Mouse (Mus musculus) left cerebral cortex, adult 2 months (tissue): Measurements from ENCODE around the gene Atp1a2. TPM values are rescaled to one million over a fixed set of nuclear protein-coding genes. Genes with fewer than 3 reads are reported as not detected.

Experiments used
- DNase-seq, 2 experiments: peaks; one replicate each; pipeline ENCODE4 v3.0.0; 2021 to 2022; ENCODE audit warnings: low spot score in 2 of 2, mixed read lengths in 1 of 2; ENCODE audit errors: extremely low spot score in 1 of 2
- H3K27ac ChIP-seq: fragments of 200-600 bp; 2 replicates; pipeline ENCODE4 v1.8.1; 2022
- H3K4me3 ChIP-seq: fragments of 200-600 bp; 2 replicates; pipeline ENCODE4 v1.8.1; 2022
- CTCF ChIP-seq: fragments of 200-600 bp; IDR thresholded peaks from 2 replicates; pipeline ENCODE4 v1.8.1; 2022; ENCODE audit warnings: antibody characterized with exemption, mild to moderate bottlenecking, moderate library complexity
- intact Hi-C: fragments of 180-260 bp; cut with DNase I; formaldehyde crosslinking; loops from one replicate; pipeline ENCODE4 v1.15.1; 2025
- total RNA-seq, 2 experiments: library from RNA; stranded (reverse); gene quantifications; 2 replicates each; pipeline ENCODE4 v1.2.3; 2021

Gene Atp1a2
- total RNA-seq, 2 experiments from 2014 or later = 628 to 676 TPM

DNA sequence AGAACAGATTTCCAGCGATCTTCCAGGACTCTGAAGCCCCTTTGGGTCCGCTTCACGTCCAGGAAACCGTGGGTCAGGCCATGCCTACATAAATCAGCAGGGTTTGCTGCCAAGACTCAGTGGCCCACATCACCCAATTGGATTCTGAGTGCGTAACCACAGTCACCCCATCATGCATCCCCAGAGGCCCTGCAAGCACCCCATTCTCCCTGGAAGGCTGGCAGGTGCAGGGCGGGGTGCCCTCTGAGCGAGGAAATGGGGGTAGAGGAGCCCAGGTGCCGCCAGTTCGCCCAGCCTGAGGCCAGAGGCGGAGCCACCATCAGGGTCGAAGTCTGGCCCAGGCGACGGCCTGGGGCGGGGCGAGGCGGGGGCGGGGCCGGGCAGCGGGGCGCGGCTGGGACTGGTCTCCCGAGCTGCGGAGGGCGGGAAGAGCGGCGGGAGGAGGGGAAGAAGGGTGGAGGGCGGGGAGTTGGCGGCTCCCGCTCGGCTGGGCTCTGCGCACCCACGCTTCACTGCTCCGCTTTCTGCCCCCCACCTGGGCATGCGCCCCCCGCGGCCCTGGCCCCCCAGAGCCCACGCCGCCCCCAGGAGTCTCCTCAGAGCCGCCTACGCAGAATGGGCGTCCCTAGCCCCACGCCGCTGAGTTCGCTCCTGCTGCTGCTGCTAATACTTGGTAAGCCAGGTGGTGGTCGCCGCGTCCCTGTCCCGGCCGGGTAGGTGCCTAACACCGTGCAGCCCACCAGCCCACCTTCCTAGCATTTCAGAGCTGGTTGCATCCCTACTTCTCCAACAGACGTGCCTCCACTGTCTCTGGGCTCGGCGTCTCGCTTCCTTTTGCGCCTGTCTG is 14.3 kb upstream of the Atp1a2 start:
- peak overlapping the region; percentile 100 for H3K27ac ChIP-seq
- peak; percentile 78 to 83 for DNase-seq
- no peak; the same call in 1 of the 2 replicates for TF ChIP-seq CTCF
- peak overlapping the region; percentile 87 for H3K4me3 ChIP-seq
- intact Hi-C loops = loop anchor here (1.0 to 5.0 kb wide), 3 partner anchors 17 to 265 kb away; partner anchors contain the start of genes Dcaf8 and Kcnj9

GRCm38 (mm10) chr1:172311248-172311906 is 13.5 kb upstream of the Atp1a2 start:
- intact Hi-C loops = loop anchor here (5.0 kb wide), 1 partner anchor 264 kb away; no protein-coding TSS in a partner anchor
- Histone ChIP-seq H3K27ac (peak overlapping the region; percentile 100), H3K4me3 (peak overlapping the region; percentile 87)
- DNase-seq = peak in 1 of 2 experiments; percentile 56
- no peak for TF ChIP-seq CTCF

DNA sequence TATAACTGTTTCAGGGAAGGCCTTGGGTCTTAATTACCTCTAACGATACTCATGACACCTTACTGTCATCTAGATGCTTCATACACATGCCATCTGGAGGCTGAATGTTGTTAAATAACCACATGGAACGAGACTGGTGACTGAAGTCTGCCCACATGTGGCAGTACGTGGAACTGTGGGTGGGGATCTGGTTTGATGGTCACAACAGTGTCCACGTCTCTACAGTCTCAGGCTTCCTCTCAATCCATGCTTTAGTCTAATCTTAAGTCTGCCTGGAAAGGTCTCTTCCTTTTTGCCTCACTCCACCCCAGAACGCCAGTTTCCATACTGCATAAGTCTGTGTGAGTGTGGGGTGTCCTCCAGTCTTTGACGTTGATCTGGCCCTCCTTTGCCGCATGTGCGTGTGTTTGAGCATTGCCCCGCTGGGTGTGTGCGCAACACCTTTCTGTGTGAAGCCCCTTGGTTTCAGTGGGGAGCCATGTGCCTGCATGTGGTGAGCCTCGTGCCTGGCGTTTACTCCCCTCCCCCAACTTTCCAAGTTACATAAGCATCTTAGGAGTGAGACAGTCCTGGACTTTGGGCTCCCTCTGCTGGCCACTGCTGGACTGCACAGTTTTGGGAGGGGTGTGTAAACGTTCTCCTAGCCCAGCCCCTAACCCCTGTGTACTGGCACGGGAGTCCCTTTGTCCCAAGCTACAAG is 12.0 kb upstream of the Atp1a2 start:
- intact Hi-C loops = loop anchor here (1.0 to 5.0 kb wide), 6 partner anchors 28 to 263 kb away; partner anchors contain the start of gene Pea15a
- H3K4me3 ChIP-seq = peak overlapping the region; percentile 28
- H3K27ac ChIP-seq = peak overlapping the region; percentile 100
- TF ChIP-seq CTCF = peak; percentile 69
- peak; percentile 87 to 90 for DNase-seq

- H3K27ac ChIP-seq = peak overlapping the region; percentile 70
- DNase-seq = no peak
- no peak for TF ChIP-seq CTCF
- intact Hi-C loops = no loop called here
- H3K4me3 ChIP-seq = no peak overlapping the region
Observed at GRCm38 (mm10) chr1:172308409-172308808, 10.5 kb upstream of the Atp1a2 start.

GRCm38 (mm10) chr1:172307936-172308335 is 10.1 kb upstream of the Atp1a2 start:
- DNase-seq = no peak
- intact Hi-C loops = loop anchor here (2.0 kb wide), 1 partner anchor 27 kb away; no protein-coding TSS in a partner anchor
- TF ChIP-seq CTCF = no peak
- H3K4me3 ChIP-seq = no peak overlapping the region
- peak overlapping the region; percentile 70 for H3K27ac ChIP-seq

DNA sequence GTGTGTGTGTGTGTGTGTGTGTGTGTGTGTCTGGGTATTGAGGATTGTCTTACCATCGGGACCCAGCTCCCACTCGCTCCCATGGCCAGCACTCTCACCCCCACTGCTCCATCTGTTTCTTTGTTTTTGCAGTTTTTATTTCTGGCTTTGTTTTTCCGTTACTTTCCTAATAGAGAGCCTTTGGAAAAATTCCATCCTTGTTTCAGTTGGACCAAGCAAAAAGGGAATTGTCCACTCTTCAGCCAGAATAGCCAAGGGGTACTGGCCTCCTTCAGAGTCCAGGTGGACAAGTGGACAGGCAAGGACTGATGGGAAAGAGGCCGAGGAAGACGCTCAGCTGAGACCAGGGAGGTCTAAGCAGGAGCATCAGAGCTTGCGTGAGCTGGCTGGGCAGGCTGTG is 9.0 kb upstream of the Atp1a2 start:
- Histone ChIP-seq H3K4me3 (no peak overlapping the region), H3K27ac (peak overlapping the region; percentile 69)
- DNase-seq = no peak
- intact Hi-C loops = loop anchor here (2.0 kb wide), 1 partner anchor 26 kb away; no protein-coding TSS in a partner anchor
- no peak for TF ChIP-seq CTCF

- Histone ChIP-seq H3K27ac (peak overlapping the region; percentile 53; the same call in 1 of the 2 replicates), H3K4me3 (no peak overlapping the region)
- intact Hi-C loops = loop anchor here (2.0 kb wide), 1 partner anchor 25 kb away; no protein-coding TSS in a partner anchor
- no peak for DNase-seq
- no peak for TF ChIP-seq CTCF
Observed at GRCm38 (mm10) chr1:172306196-172306595, 8.3 kb upstream of the Atp1a2 start.

GRCm38 (mm10) chr1:172305635-172306034 is 7.8 kb upstream of the Atp1a2 start:
- H3K4me3 ChIP-seq = no peak overlapping the region
- DNase-seq = no peak
- TF ChIP-seq CTCF = peak; percentile 39
- intact Hi-C loops = loop anchor here (2.0 kb wide), 1 partner anchor 25 kb away; no protein-coding TSS in a partner anchor
- H3K27ac ChIP-seq = peak overlapping the region; percentile 53

DNA sequence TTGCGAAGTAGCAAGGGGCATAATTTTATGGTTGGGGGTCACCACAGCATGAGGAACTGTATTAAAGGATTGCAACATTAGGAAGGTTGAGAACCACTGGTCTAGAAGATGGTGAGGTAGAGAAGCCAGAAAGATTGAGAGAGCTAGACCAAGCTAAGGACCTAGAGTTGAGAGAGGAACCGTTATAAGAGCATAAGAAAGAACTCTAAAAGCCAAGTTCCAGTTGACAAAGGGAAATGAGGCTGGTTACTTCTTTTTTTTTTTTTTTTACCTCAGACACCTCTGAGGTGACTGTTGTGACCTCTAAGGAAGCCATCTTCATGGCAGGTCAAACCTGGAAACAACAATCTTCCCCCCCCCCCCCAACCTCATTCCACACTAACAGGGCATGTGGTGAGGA is 7.3 kb upstream of the Atp1a2 start:
- intact Hi-C loops = no loop called here
- Histone ChIP-seq H3K27ac (0 out of 2 replicates have a peak overlapping the region, but pooled peaks have one; percentile 40), H3K4me3 (no peak overlapping the region)
- DNase-seq = no peak
- no peak for TF ChIP-seq CTCF

GRCm38 (mm10) chr1:172304443-172304842 is 6.6 kb upstream of the Atp1a2 start:
- no peak for DNase-seq
- Histone ChIP-seq H3K4me3 (no peak overlapping the region), H3K27ac (peak overlapping the region; percentile 40; the same call in 1 of the 2 replicates)
- intact Hi-C loops = no loop called here
- TF ChIP-seq CTCF = no peak

GRCm38 (mm10) chr1:172302851-172303250 is 5.0 kb upstream of the Atp1a2 start:
- intact Hi-C loops = no loop called here
- H3K27ac ChIP-seq = peak overlapping the region; percentile 76
- no peak overlapping the region for H3K4me3 ChIP-seq
- no peak for TF ChIP-seq CTCF
- no peak for DNase-seq
